Mouse (Mus musculus): ENCODE measurements around the gene Depdc7. TPM values are rescaled to one million over a fixed set of nuclear protein-coding genes. Genes with fewer than 3 reads are reported as not detected.

Depdc7 gene
- total RNA-seq, 1 experiment from 2014 or later: 1.2 TPM

GRCm38 (mm10) chr2:104717231-104717735, 25.4 kb downstream of the Depdc7 start:
- no peak for ATAC-seq (replicated peaks; ENCODE audit: low read depth, poor library complexity, severe bottlenecking)

GRCm38 (mm10) chr2:104716279-104716678, 26.4 kb downstream of the Depdc7 start, which contains the start of gene Pin1rt1:
TSS of gene Pin1rt1 (minus strand) at chr2:104716379.
- no peak for ATAC-seq (replicated peaks; ENCODE audit: low read depth, poor library complexity, severe bottlenecking)

GRCm38 (mm10) chr2:104714254-104714691, 28.4 kb downstream of the Depdc7 start:
- ATAC-seq (replicated peaks; ENCODE audit: low read depth, poor library complexity, severe bottlenecking): no peak

GRCm38 (mm10) chr2:104712486-104712809, 30.2 kb downstream of the Depdc7 start:
- ATAC-seq (replicated peaks; ENCODE audit: low read depth, poor library complexity, severe bottlenecking): peak; percentile 31

- peak; percentile 53 for ATAC-seq (replicated peaks; ENCODE audit: low read depth, poor library complexity, severe bottlenecking)
Measured at GRCm38 (mm10) chr2:104711585-104712485, 30.8 kb downstream of the Depdc7 start, which contains the start of gene Tcp11l1. TSS of gene Tcp11l1 (minus strand) at chr2:104712169.

GRCm38 (mm10) chr2:104710670-104711370, 31.9 kb downstream of the Depdc7 start:
- peak; percentile 5 for ATAC-seq (replicated peaks; ENCODE audit: low read depth, poor library complexity, severe bottlenecking)

GRCm38 (mm10) chr2:104709786-104710337, 32.8 kb downstream of the Depdc7 start:
- ATAC-seq (replicated peaks; ENCODE audit: low read depth, poor library complexity, severe bottlenecking): no peak

- ATAC-seq (replicated peaks; ENCODE audit: low read depth, poor library complexity, severe bottlenecking): no peak
Measured at GRCm38 (mm10) chr2:104704355-104704754, 38.3 kb downstream of the Depdc7 start.

GRCm38 (mm10) chr2:104703158-104703557, 39.5 kb downstream of the Depdc7 start:
- ATAC-seq (replicated peaks; ENCODE audit: low read depth, poor library complexity, severe bottlenecking): no peak

- ATAC-seq (replicated peaks; ENCODE audit: low read depth, poor library complexity, severe bottlenecking): no peak
Measured at GRCm38 (mm10) chr2:104699659-104700058, 43.0 kb downstream of the Depdc7 start.

- no peak for ATAC-seq (replicated peaks; ENCODE audit: low read depth, poor library complexity, severe bottlenecking)
Measured at GRCm38 (mm10) chr2:104692551-104692950, 50.1 kb downstream of the Depdc7 start.

GRCm38 (mm10) chr2:104690720-104691119, 52.0 kb downstream of the Depdc7 start:
- peak; percentile 70 for ATAC-seq (replicated peaks; ENCODE audit: low read depth, poor library complexity, severe bottlenecking)

- ATAC-seq (replicated peaks; ENCODE audit: low read depth, poor library complexity, severe bottlenecking): no peak
Measured at GRCm38 (mm10) chr2:104688724-104689123, 54.0 kb downstream of the Depdc7 start.

- no peak for ATAC-seq (replicated peaks; ENCODE audit: low read depth, poor library complexity, severe bottlenecking)
Measured at GRCm38 (mm10) chr2:104688321-104688720, 54.4 kb downstream of the Depdc7 start.

GRCm38 (mm10) chr2:104687261-104687660, 55.4 kb downstream of the Depdc7 start:
- peak; percentile 81 for ATAC-seq (replicated peaks; ENCODE audit: low read depth, poor library complexity, severe bottlenecking)

- peak; percentile 69 for ATAC-seq (replicated peaks; ENCODE audit: low read depth, poor library complexity, severe bottlenecking)
Measured at GRCm38 (mm10) chr2:104685418-104685817, 57.3 kb downstream of the Depdc7 start.

GRCm38 (mm10) chr2:104684771-104685170, 57.9 kb downstream of the Depdc7 start:
- no peak for ATAC-seq (replicated peaks; ENCODE audit: low read depth, poor library complexity, severe bottlenecking)

- ATAC-seq (replicated peaks; ENCODE audit: low read depth, poor library complexity, severe bottlenecking): no peak
Measured at GRCm38 (mm10) chr2:104677326-104677725, 65.4 kb downstream of the Depdc7 start.
